Mouse (Mus musculus) embryonic facial prominence, embryonic 13.5 days (tissue): Measurements from ENCODE around the gene Tssk4. TPM values are rescaled to one million over a fixed set of nuclear protein-coding genes. Genes with fewer than 3 reads are reported as not detected.

Source experiments
- ATAC-seq: fragments of 200-750 bp; cut with Nextera tagmentation; 2 replicates; pipeline ENCODE4 v1.8.0; 2017; ENCODE audit warnings: low read depth; ENCODE audit not compliant: insufficient number of reproducible peaks, insufficient read depth, low FRiP score, low TSS enrichment
- H3K27ac ChIP-seq: fragments of 300-500 bp; sonication (generic); 2 replicates; pipeline ENCODE4 v1.5.1; 2015; ENCODE audit warnings: moderate library complexity, mild to moderate bottlenecking, inconsistent platforms
- H3K27me3 ChIP-seq: fragments of 300-500 bp; sonication (generic); 2 replicates; pipeline ENCODE4 v1.6.1; 2015; ENCODE audit warnings: mild to moderate bottlenecking, inconsistent platforms
- H3K36me3 ChIP-seq: fragments of 300-500 bp; sonication (generic); 2 replicates; pipeline ENCODE4 v1.6.1; 2015; ENCODE audit warnings: mild to moderate bottlenecking, inconsistent platforms
- H3K4me1 ChIP-seq: fragments of 300-500 bp; sonication (generic); 2 replicates; pipeline ENCODE4 v1.6.1; 2015; ENCODE audit warnings: inconsistent platforms
- H3K4me2 ChIP-seq: fragments of 300-500 bp; sonication (generic); 2 replicates; pipeline ENCODE4 v1.6.1; 2015; ENCODE audit warnings: moderate library complexity, mild to moderate bottlenecking, inconsistent platforms
- H3K4me3 ChIP-seq: fragments of 300-500 bp; sonication (generic); 2 replicates; pipeline ENCODE4 v1.5.1; 2015; ENCODE audit warnings: mild to moderate bottlenecking, inconsistent platforms
- H3K9ac ChIP-seq: fragments of 300-500 bp; sonication (generic); 2 replicates; pipeline ENCODE4 v1.6.1; 2015; ENCODE audit warnings: mild to moderate bottlenecking, inconsistent platforms
- H3K9me3 ChIP-seq: fragments of 300-500 bp; sonication (generic); 2 replicates; pipeline ENCODE4 v1.6.1; 2016; ENCODE audit warnings: inconsistent platforms
- WGBS: fragments of 180-500 bp; shearing (Covaris S2); methylation state at CpG from one replicate; pipeline ENCODE4 v1.1.7; 2015; ENCODE audit warnings: mixed read lengths; 5-methylcytosine and 5-hydroxymethylcytosine counted together
- polyA plus RNA-seq: library from polyadenylated mRNA; unstranded; fragments of >200 nt; fragmentation: Nextera tagmentation; extraction: Ambion mirVana; gene quantifications from 2 replicates; pipeline ENCODE4 v1.2.1, GENCODE M21; 2015

Tssk4 gene
- 1.0 and 1.3 TPM in 2 replicates for polyA plus RNA-seq

- 92% methylated on average over 2 of the region's 2 CpGs for WGBS
- H3K4me3 ChIP-seq: no peak within 1 kb of the TSS
- H3K4me2 ChIP-seq: no peak within 1 kb of the TSS
- H3K9ac ChIP-seq: no peak within 1 kb of the TSS
- ATAC-seq: no peak
- no peak within 1 kb of the TSS for H3K27ac ChIP-seq
- H3K36me3 ChIP-seq: peaks cover 19% of the 10 kb centered on the region
- H3K9me3 ChIP-seq: no peaks in the 10 kb centered on the region
- no peaks in the 10 kb centered on the region for H3K27me3 ChIP-seq
- H3K4me1 ChIP-seq: peaks cover 14% of the 10 kb centered on the region
Observed at GRCm38 (mm10) chr14:55649884-55650283, at the start of gene Tssk4. Tssk4 (plus strand) TSS chr14:55650184.

- H3K4me1 ChIP-seq: peaks cover 15% of the 10 kb centered on the region
- H3K27ac ChIP-seq: peak within 1 kb of the TSS; percentile 72
- peak within 1 kb of the TSS; percentile 62 for H3K4me2 ChIP-seq
- no peaks in the 10 kb centered on the region for H3K9me3 ChIP-seq
- peak within 1 kb of the TSS; percentile 70 for H3K9ac ChIP-seq
- H3K27me3 ChIP-seq: no peaks in the 10 kb centered on the region
- WGBS: 83% methylated on average over 7 of the region's 7 CpGs
- no peak for ATAC-seq
- peaks cover 78% of the 10 kb centered on the region for H3K36me3 ChIP-seq
- H3K4me3 ChIP-seq: peak within 1 kb of the TSS; percentile 44
Observed at GRCm38 (mm10) chr14:55603271-55603632, 46.7 kb upstream of the Tssk4 start, which contains the start of gene Irf9. Irf9 (plus strand) TSS chr14:55603571.

- H3K4me3 ChIP-seq: peak overlapping the region; percentile 44
- H3K27ac ChIP-seq: peak overlapping the region; percentile 72
- peaks cover 78% of the 10 kb centered on the region for H3K36me3 ChIP-seq
- H3K4me2 ChIP-seq: peak overlapping the region; percentile 62
- peak; percentile 83 for ATAC-seq
- peak overlapping the region; percentile 70 for H3K9ac ChIP-seq
- WGBS: 16% methylated on average over 19 of the region's 19 CpGs
- H3K27me3 ChIP-seq: no peaks in the 10 kb centered on the region
- H3K9me3 ChIP-seq: no peaks in the 10 kb centered on the region
- H3K4me1 ChIP-seq: peaks cover 15% of the 10 kb centered on the region
Observed at GRCm38 (mm10) chr14:55603633-55604576, 46.1 kb upstream of the Tssk4 start.

- Histone ChIP-seq H3K27me3 (no peaks in the 10 kb centered on the region), H3K4me3 (no peak overlapping the region), H3K4me2 (peak overlapping the region; percentile 62), H3K4me1 (peaks cover 15% of the 10 kb centered on the region), H3K9me3 (no peaks in the 10 kb centered on the region), H3K27ac (peak overlapping the region; percentile 72; the same call in 1 of the 2 replicates), H3K36me3 (peaks cover 78% of the 10 kb centered on the region), H3K9ac (no peak overlapping the region)
- no peak for ATAC-seq
- WGBS: 78% methylated on average over 11 of the region's 11 CpGs
Observed at GRCm38 (mm10) chr14:55604823-55605222, 45.2 kb upstream of the Tssk4 start.

GRCm38 (mm10) chr14:55605743-55606459 is 44.1 kb upstream of the Tssk4 start:
- no peak overlapping the region for H3K4me2 ChIP-seq
- no peak overlapping the region for H3K4me3 ChIP-seq
- no peak overlapping the region for H3K27ac ChIP-seq
- H3K4me1 ChIP-seq: peaks cover 15% of the 10 kb centered on the region
- WGBS: 89% methylated on average over 16 of the region's 16 CpGs
- ATAC-seq: no peak
- no peak overlapping the region for H3K9ac ChIP-seq
- no peaks in the 10 kb centered on the region for H3K9me3 ChIP-seq
- peaks cover 69% of the 10 kb centered on the region for H3K36me3 ChIP-seq
- H3K27me3 ChIP-seq: no peaks in the 10 kb centered on the region

- no peak overlapping the region for H3K27ac ChIP-seq
- peaks cover 12% of the 10 kb centered on the region for H3K4me1 ChIP-seq
- no peaks in the 10 kb centered on the region for H3K27me3 ChIP-seq
- H3K9me3 ChIP-seq: no peaks in the 10 kb centered on the region
- peaks cover 45% of the 10 kb centered on the region for H3K36me3 ChIP-seq
- H3K9ac ChIP-seq: 0 out of 2 replicates have a peak overlapping the region, but pooled peaks have one; percentile 12
- H3K4me2 ChIP-seq: no peak overlapping the region
- no peak for ATAC-seq
- H3K4me3 ChIP-seq: no peak overlapping the region
- 97% methylated on average over 6 of the region's 6 CpGs for WGBS
Observed at GRCm38 (mm10) chr14:55608339-55608738, 41.6 kb upstream of the Tssk4 start.

- no peak overlapping the region for H3K4me2 ChIP-seq
- peaks cover under 1% of the 10 kb centered on the region; the same call in 1 of the 2 replicates for H3K4me1 ChIP-seq
- H3K27ac ChIP-seq: no peak overlapping the region
- H3K9me3 ChIP-seq: no peaks in the 10 kb centered on the region
- no peak overlapping the region for H3K9ac ChIP-seq
- H3K36me3 ChIP-seq: peaks cover 16% of the 10 kb centered on the region
- no peaks in the 10 kb centered on the region for H3K27me3 ChIP-seq
- no peak for ATAC-seq
- WGBS: 69% methylated on average over 6 of the region's 6 CpGs
- H3K4me3 ChIP-seq: no peak overlapping the region
Observed at GRCm38 (mm10) chr14:55613346-55613745, 36.6 kb upstream of the Tssk4 start.

- ATAC-seq: no peak
- peaks cover 3% of the 10 kb centered on the region; the same call in 1 of the 2 replicates for H3K36me3 ChIP-seq
- H3K4me3 ChIP-seq: no peak overlapping the region
- no peak overlapping the region for H3K27ac ChIP-seq
- no peak overlapping the region for H3K9ac ChIP-seq
- no peaks in the 10 kb centered on the region for H3K9me3 ChIP-seq
- H3K27me3 ChIP-seq: no peaks in the 10 kb centered on the region
- peaks cover 6% of the 10 kb centered on the region; the same call in 1 of the 2 replicates for H3K4me1 ChIP-seq
- H3K4me2 ChIP-seq: no peak overlapping the region
- 77% methylated on average over 7 of the region's 7 CpGs for WGBS
Observed at GRCm38 (mm10) chr14:55614565-55615178, 35.3 kb upstream of the Tssk4 start.

GRCm38 (mm10) chr14:55615876-55616275 is 34.1 kb upstream of the Tssk4 start:
- H3K9me3 ChIP-seq: no peaks in the 10 kb centered on the region
- no peak overlapping the region for H3K27ac ChIP-seq
- H3K4me2 ChIP-seq: no peak overlapping the region
- H3K4me1 ChIP-seq: peaks cover 6% of the 10 kb centered on the region; the same call in 1 of the 2 replicates
- no peak overlapping the region for H3K4me3 ChIP-seq
- H3K36me3 ChIP-seq: no peaks in the 10 kb centered on the region
- 38% methylated on average over 2 of the region's 2 CpGs for WGBS
- H3K27me3 ChIP-seq: no peaks in the 10 kb centered on the region
- ATAC-seq: no peak
- no peak overlapping the region for H3K9ac ChIP-seq

- peaks cover 6% of the 10 kb centered on the region; the same call in 1 of the 2 replicates for H3K4me1 ChIP-seq
- no peak overlapping the region for H3K27ac ChIP-seq
- H3K27me3 ChIP-seq: no peaks in the 10 kb centered on the region
- H3K36me3 ChIP-seq: no peaks in the 10 kb centered on the region
- H3K4me2 ChIP-seq: no peak overlapping the region
- no peak overlapping the region for H3K9ac ChIP-seq
- ATAC-seq: no peak
- WGBS: 75% methylated on average over 2 of the region's 2 CpGs
- H3K4me3 ChIP-seq: no peak overlapping the region
- no peaks in the 10 kb centered on the region for H3K9me3 ChIP-seq
Observed at GRCm38 (mm10) chr14:55616844-55617243, 33.1 kb upstream of the Tssk4 start.

- no peak for ATAC-seq
- Histone ChIP-seq H3K4me3 (peak within 1 kb of the TSS; percentile 11), H3K9me3 (no peaks in the 10 kb centered on the region), H3K27ac (no peak within 1 kb of the TSS), H3K27me3 (no peaks in the 10 kb centered on the region), H3K9ac (peak within 1 kb of the TSS; percentile 46; the same call in 1 of the 2 replicates), H3K36me3 (no peaks in the 10 kb centered on the region), H3K4me2 (peak within 1 kb of the TSS; percentile 44), H3K4me1 (peaks cover 6% of the 10 kb centered on the region; the same call in 1 of the 2 replicates)
- 27% methylated on average over 21 of the region's 21 CpGs for WGBS
Observed at GRCm38 (mm10) chr14:55617822-55618221, 32.2 kb upstream of the Tssk4 start, which contains the start of gene Rec8. Rec8 (plus strand) TSS chr14:55618037.
